Mouse (Mus musculus) C2C12 (cell line): ENCODE results near the gene Cdh24.

ENCODE experiments used
- CEBPB ChIP-seq: IDR thresholded peaks from one replicate; pipeline ENCODE4 v1.6.1; 2011; ENCODE audit warnings: low read depth, mild to moderate bottlenecking, control low read depth, moderate library complexity
- CTCF ChIP-seq: IDR thresholded peaks from one replicate; pipeline ENCODE4 v1.5.1; 2011; ENCODE audit not compliant: control insufficient read depth, insufficient read depth, insufficient read length
- MYOD1 ChIP-seq: IDR thresholded peaks from one replicate; pipeline ENCODE4 v1.6.1; 2011; ENCODE audit warnings: low read depth; ENCODE audit not compliant: control insufficient read depth, insufficient read length
- MYOG ChIP-seq: IDR thresholded peaks from one replicate; pipeline ENCODE4 v1.6.1; 2011; ENCODE audit not compliant: control insufficient read depth, insufficient read length; ENCODE audit errors: extremely low read depth
- USF1 ChIP-seq: IDR thresholded peaks from one replicate; pipeline ENCODE4 v1.6.1; 2011; ENCODE audit warnings: low read depth, mild to moderate bottlenecking, control low read depth, moderate library complexity

DNA sequence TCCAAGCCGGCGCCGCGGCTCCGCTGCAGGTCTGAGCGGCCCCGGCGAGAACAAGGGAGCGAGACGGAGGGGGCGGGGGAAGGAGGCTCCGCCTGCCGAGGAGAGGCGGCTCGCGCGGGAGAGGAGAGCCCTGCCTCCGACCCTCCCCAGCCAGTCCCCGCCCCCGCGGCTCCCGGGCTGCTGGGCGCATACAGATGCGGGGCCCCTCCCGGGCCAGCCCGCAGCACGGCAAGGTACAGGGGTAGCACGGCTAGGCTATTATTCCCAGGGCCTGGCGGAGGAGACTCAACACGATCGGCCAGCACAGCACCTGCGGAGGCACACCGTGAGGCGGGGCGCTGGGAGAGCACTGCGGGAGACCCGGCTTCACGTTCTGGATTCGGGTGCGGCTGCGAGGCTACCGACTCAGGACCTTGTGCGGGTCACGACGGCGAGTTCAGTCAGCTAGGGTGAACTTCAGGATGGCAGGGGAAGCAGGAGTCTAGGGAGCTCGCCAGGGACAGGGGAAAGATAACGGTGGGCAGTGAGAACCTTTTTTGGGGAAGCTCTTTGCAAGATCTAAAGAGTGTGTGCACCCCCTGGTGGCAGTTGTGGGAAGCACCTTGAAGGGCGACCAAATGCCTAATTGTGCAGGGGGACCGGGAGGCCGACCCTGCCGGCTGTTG lies at the start of gene Cdh24:
- TF ChIP-seq MYOG (no peak), USF1 (no peak), CTCF (peak; percentile 59), CEBPB (no peak), MYOD1 (no peak)
